Comparison of ENCODE assay signal across 8 mouse cellular contexts in the genomic region with DNA sequence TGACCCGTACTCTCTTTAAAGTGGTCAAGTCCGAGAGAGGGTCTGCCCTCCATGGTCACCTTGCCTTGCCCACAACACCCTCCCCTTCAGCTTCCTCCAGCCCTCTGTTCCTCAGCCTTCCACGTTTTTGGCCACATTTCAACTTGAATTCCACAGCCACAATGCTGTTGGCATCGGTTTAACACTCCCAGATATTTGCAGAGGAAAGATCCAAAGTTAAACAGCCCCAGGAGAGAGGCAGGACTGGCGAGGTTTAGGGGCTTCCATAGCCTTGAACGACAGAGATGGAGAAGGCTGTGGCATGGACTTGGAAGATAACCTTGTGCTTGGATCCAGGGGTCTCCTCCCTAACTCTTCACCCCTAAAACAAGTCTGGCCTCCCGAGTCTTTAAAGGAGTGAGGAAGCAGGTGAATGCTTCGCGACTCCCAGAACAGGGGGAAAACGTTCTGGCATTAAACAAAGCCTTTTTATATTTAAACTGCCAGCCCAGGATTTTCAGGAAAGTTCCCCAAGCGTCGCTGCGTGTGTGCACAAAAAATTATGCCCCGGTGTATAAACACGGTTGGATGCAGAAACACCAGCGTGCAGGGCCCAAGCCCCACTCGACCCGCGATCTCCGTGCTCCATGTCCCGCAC. TPM values are rescaled to one million over a fixed set of nuclear protein-coding genes. Genes with fewer than 3 reads are reported as not detected.
DNase-seq lines count a peak whose midpoint lies in the region; ATAC-seq and TF ChIP-seq lines count a peak whose summit lies in the region.

No protein-coding gene starts in this region.

- peak; percentile 20 for DNase-seq in embryo, embryonic 10 days (ENCODE audit: low spot score)
- DNase-seq in embryo, embryonic 10.5 days (ENCODE audit: low spot score): no peak
- peak; percentile 59 for DNase-seq in adipocyte (ENCODE audit: low spot score)
- no peak for DNase-seq in liver, postnatal 0 days
- DNase-seq in urinary bladder, adult 18-20 months (ENCODE audit: low spot score in 2 of 2): no peak
- DNase-seq in thymus, adult 18-20 months: no peak
- no peak for DNase-seq in cerebellum, postnatal 14 days

- peaks cover 21% of the 10 kb centered on the region for H3K4me1 ChIP-seq in hindbrain, embryonic 13.5 days (replicated peaks)
- H3K4me1 ChIP-seq in liver, postnatal 0 days (ENCODE audit: insufficient read depth): no peaks in the 10 kb centered on the region

- ATAC-seq in hindbrain, embryonic 13.5 days (ENCODE audit: low FRiP score): no peak
- no peak for ATAC-seq in liver, postnatal 0 days

- no peak for TF ChIP-seq EP300 in liver, postnatal 0 days (IDR thresholded peaks at IDR 0.05; ENCODE audit: low read depth)

- no peaks in the 10 kb centered on the region for H3K9me3 ChIP-seq in hindbrain, embryonic 13.5 days
- no peaks in the 10 kb centered on the region for H3K9me3 ChIP-seq in liver, postnatal 0 days (ENCODE audit: low read length)

- no peaks in the 10 kb centered on the region for H3K36me3 ChIP-seq in hindbrain, embryonic 13.5 days
- no peaks in the 10 kb centered on the region for H3K36me3 ChIP-seq in liver, postnatal 0 days (replicated peaks; ENCODE audit: insufficient read depth, low read length)

- WGBS in hindbrain, embryonic 13.5 days: 9% methylated on average over 21 of the region's 21 CpGs
- WGBS in liver, postnatal 0 days (ENCODE audit: insufficient replicate concordance): 16% methylated on average over 21 of the region's 21 CpGs

- H3K4me2 ChIP-seq in hindbrain, embryonic 13.5 days: peak overlapping the region; percentile 56
- H3K4me2 ChIP-seq in liver, postnatal 0 days (ENCODE audit: low read depth, low read length): peak overlapping the region; percentile 18; the same call in 1 of the 2 replicates

- H3K27me3 ChIP-seq in hindbrain, embryonic 13.5 days: peaks cover 26% of the 10 kb centered on the region
- H3K27me3 ChIP-seq in liver, postnatal 0 days (ENCODE audit: insufficient read depth, low read length): peaks cover 13% of the 10 kb centered on the region

- peak overlapping the region; percentile 65 for H3K9ac ChIP-seq in hindbrain, embryonic 13.5 days
- no peak overlapping the region for H3K9ac ChIP-seq in liver, postnatal 0 days (replicated peaks)

- peak overlapping the region; percentile 44 for H3K27ac ChIP-seq in hindbrain, embryonic 13.5 days
- no peak overlapping the region for H3K27ac ChIP-seq in liver, postnatal 0 days (ENCODE audit: low read depth)

- peak overlapping the region; percentile 29 for H3K4me3 ChIP-seq in hindbrain, embryonic 13.5 days
- no peak overlapping the region for H3K4me3 ChIP-seq in liver, postnatal 0 days (ENCODE audit: low read depth, low read length)

- no peak for TF ChIP-seq CTCF in liver, postnatal 0 days (IDR thresholded peaks at IDR 0.05; ENCODE audit: low read depth)

RNA-seq across cellular contexts. Expression of a gene that starts 14.8 kb away (rescaled TPM):
- 39.6 and 39.9 TPM in 2 replicates for polyA plus RNA-seq in hindbrain, embryonic 13.5 days (2015; fragmentation: Nextera tagmentation; extraction: Ambion mirVana)
- polyA plus RNA-seq in liver, postnatal 0 days (2015; fragmentation: Nextera tagmentation; extraction: Ambion mirVana): 0.31 and 0.36 TPM in 2 replicates

Comparison
In these comparisons a context has a peak if more than half of its experiments do, and no peak if none do; other contexts are left out.
1. DNase-seq: peak in embryo, embryonic 10 days (single experiment) and adipocyte (single experiment); none in embryo, embryonic 10.5 days (single experiment), liver, postnatal 0 days (single experiment), urinary bladder, adult 18-20 months (0 of 2), thymus, adult 18-20 months (0 of 2) and cerebellum, postnatal 14 days (0 of 2).
2. RNA of a gene that starts 14.8 kb away (polyA plus RNA-seq): 39.6 to 39.9 TPM in hindbrain, embryonic 13.5 days; 0.31 to 0.36 TPM in liver, postnatal 0 days; every median in the first group is over 10 times any median in the second.